Mouse (Mus musculus) heart, adult 2 months (tissue): Measurements from ENCODE around the gene Atp7b.

Experiments
- CTCF ChIP-seq: fragments of 200-600 bp; IDR thresholded peaks from 2 replicates; pipeline ENCODE4 v1.8.1; 2022; ENCODE audit warnings: antibody characterized with exemption, mild to moderate bottlenecking, moderate library complexity
- EP300 ChIP-seq: fragments of 200-500 bp; IDR thresholded peaks from 2 replicates; pipeline ENCODE4 v1.6.1; 2011; ENCODE audit warnings: low read depth, low read length, control low read depth; ENCODE audit not compliant: insufficient read depth
- POLR2A ChIP-seq: fragments of 200-500 bp; IDR thresholded peaks from 2 replicates; pipeline ENCODE4 v1.6.1; 2011; ENCODE audit warnings: mild to moderate bottlenecking, low read depth, low read length, control low read depth; ENCODE audit not compliant: insufficient read depth

- no peak for TF ChIP-seq CTCF
- TF ChIP-seq POLR2A = no peak
- no peak for TF ChIP-seq EP300
Observed at GRCm38 (mm10) chr8:22061126-22061525, 1.0 kb upstream of the Atp7b start.
